Mouse (Mus musculus) midbrain, postnatal 0 days (tissue): Measurements from ENCODE around the gene Hdlbp. TPM values are rescaled to one million over a fixed set of nuclear protein-coding genes. Genes with fewer than 3 reads are reported as not detected.
A peak's percentile ranks its signal among the peaks of the same experiment; 100 is the strongest.
"Not testable (repeated sequence)": the region's sequence is repeated elsewhere in the genome, so short reads cannot be mapped to it uniquely, and the experiment has no call there.

Experiments used
- ATAC-seq: fragments of 200-750 bp; cut with Nextera tagmentation; 2 replicates; pipeline ENCODE4 v1.8.0; 2017; ENCODE audit warnings: moderate number of reproducible peaks, mild to moderate bottlenecking, moderate TSS enrichment, moderate library complexity; ENCODE audit not compliant: low FRiP score
- DNase-seq: peaks from one replicate; pipeline ENCODE4 v3.0.0-alpha.2; 2015; ENCODE audit warnings: low spot score
- H3K27ac ChIP-seq: fragments of 300-500 bp; sonication (generic); 2 replicates; pipeline ENCODE4 v1.5.1; 2014; ENCODE audit warnings: low read depth, mild to moderate bottlenecking, low read length, mixed read lengths
- H3K27me3 ChIP-seq: fragments of 300-500 bp; sonication (generic); 2 replicates; pipeline ENCODE4 v1.6.1; 2014; ENCODE audit warnings: low read length, control low read depth, mixed read lengths; ENCODE audit not compliant: insufficient read depth
- H3K36me3 ChIP-seq: fragments of 300-500 bp; sonication (generic); 2 replicates; pipeline ENCODE4 v1.6.1; 2014; ENCODE audit warnings: low read length, control low read depth, mixed read lengths; ENCODE audit not compliant: insufficient read depth
- H3K4me1 ChIP-seq: fragments of 300-500 bp; sonication (generic); 2 replicates; pipeline ENCODE4 v1.6.1; 2014; ENCODE audit warnings: mild to moderate bottlenecking, control low read depth, antibody characterized with exemption, low read length, mixed read lengths; ENCODE audit not compliant: insufficient read depth
- H3K4me2 ChIP-seq: fragments of 300-500 bp; sonication (generic); 2 replicates; pipeline ENCODE4 v1.6.1; 2014; ENCODE audit warnings: low read depth, mild to moderate bottlenecking, low read length, mixed read lengths; ENCODE audit not compliant: poor library complexity, severe bottlenecking
- H3K4me3 ChIP-seq: fragments of 300-500 bp; sonication (generic); 2 replicates; pipeline ENCODE4 v1.5.1; 2014; ENCODE audit warnings: low read depth, mild to moderate bottlenecking, low read length, moderate library complexity
- H3K9ac ChIP-seq: fragments of 300-500 bp; sonication (generic); replicated peaks from 2 replicates; pipeline ENCODE4 v1.6.1; 2014; ENCODE audit warnings: mild to moderate bottlenecking, low read length, moderate library complexity, mixed read lengths; ENCODE audit not compliant: poor library complexity, severe bottlenecking
- H3K9me3 ChIP-seq: fragments of 300-500 bp; sonication (generic); 2 replicates; pipeline ENCODE4 v1.6.1; 2016; ENCODE audit warnings: low read length, control low read depth
- CTCF ChIP-seq: IDR thresholded peaks from 2 replicates; pipeline ENCODE4 v1.5.1; 2016; ENCODE audit warnings: antibody characterized with exemption, mild to moderate bottlenecking
- WGBS: fragments of 180-500 bp; shearing (Covaris S2); extraction: QIAGEN DNeasy Blood & Tissue Kit; methylation state at CpG from one replicate; pipeline ENCODE4 v1.1.7; 2014; 5-methylcytosine and 5-hydroxymethylcytosine counted together
- polyA plus RNA-seq: library from polyadenylated mRNA; unstranded; fragments of >200 nt; fragmentation: Nextera tagmentation; extraction: Ambion mirVana; gene quantifications from 2 replicates; pipeline ENCODE4 v1.2.1, GENCODE M21; 2015
- total RNA-seq: library from RNA; depleted of rRNA; stranded (reverse); fragments of >200 nt; gene quantifications from 2 replicates; pipeline ENCODE4 v1.2.3, GENCODE M21; 2014

Gene Hdlbp
- total and polyA plus RNA-seq, 2 experiments from 2014 or later = 67.4 to 76.8 TPM

DNA sequence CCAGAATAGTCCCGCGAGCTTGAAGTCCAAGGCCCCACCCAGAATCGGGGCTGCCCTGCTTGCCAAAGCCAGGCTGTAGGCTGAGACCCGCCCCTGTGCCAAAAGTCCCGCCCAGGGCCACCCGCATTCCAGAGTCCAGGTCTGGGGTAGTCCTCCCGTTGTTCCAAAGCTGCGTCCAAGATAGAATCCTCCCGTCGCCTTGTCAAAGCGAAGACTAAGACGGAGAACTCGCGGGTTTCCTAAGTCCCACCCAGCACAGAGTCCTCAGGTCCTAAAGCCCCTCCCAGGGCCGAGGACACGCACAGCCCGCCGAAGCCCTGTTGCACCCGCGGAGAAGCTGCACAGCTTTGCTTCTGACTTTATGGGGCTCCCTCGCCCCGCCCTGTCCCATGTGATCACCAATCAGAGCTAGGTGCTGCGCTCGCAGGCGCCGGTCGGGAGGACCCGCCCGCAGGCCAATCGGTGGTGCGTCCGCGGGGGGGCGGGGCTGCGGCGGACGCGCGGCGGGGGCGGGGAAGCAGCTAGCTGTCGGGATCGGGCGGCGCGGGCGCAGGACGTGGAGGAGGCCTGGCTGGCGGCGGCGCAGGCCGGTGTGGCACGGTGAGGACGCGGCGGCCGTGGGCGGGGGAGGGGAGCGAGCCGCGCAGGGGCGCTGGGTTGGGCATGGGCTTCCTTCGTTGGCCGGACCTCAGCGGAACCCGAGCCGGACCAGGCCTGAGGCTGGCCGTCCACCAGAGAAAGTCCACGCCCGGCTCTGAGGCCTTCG is 33.2 kb upstream of the Hdlbp start, which contains the start of gene Farp2:
Gene Farp2 (plus strand): TSS at position 495 of the 766 bp plus-strand sequence.
- H3K4me1 ChIP-seq = no peaks in the 10 kb centered on the region; the same call in 1 of the 2 replicates
- DNase-seq = peak; percentile 92
- WGBS = under 1% methylated on average over 48 of the region's 71 CpGs
- peak within 1 kb of the TSS; percentile 68 for H3K9ac ChIP-seq
- ATAC-seq = peak; percentile 94
- no peaks in the 10 kb centered on the region for H3K36me3 ChIP-seq
- H3K4me3 ChIP-seq = peak within 1 kb of the TSS; percentile 74
- peak within 1 kb of the TSS; percentile 85 for H3K4me2 ChIP-seq
- no peaks in the 10 kb centered on the region for H3K27me3 ChIP-seq
- no peaks in the 10 kb centered on the region for H3K9me3 ChIP-seq
- peak within 1 kb of the TSS; percentile 13 for H3K27ac ChIP-seq
- TF ChIP-seq CTCF = no peak

- WGBS = 28% methylated on average over 1 of the region's 1 CpGs
- not testable (repeated sequence) for H3K36me3 ChIP-seq
Measured at GRCm38 (mm10) chr1:93508576-93508975, 30.0 kb upstream of the Hdlbp start.

DNA sequence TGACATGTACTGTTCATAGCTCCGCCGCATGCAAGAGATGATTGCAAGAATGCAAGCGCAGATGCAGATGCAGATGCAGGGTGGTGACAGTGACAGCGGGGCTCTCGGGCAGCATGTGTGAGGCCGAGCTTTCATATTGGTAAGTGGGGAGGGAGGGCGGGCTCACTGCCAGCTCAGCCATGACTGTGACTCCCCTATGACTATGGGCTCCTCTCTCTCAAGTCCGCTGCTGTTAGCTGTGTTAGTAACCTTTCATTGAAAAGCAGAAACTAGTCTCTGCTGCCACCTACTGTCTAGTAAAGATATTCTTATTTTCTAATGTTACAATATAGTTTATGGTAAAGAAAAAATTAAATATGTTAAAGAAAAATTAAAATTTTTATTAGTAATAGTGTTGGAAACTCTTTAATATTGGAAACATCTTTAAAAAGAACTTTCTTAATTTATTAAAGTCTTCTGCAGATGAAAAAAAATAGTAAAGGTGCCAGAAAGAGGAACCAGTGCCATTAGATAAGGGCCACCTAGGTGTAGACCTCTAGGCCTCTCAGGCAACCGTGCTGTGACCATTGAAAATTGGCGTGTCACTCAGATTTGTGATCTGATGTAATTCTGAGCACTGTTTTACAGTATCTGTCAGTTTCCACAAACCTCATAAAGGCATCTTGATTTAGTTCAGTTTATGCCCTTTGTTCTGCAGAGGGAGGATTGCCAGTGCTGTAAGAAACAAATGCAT is 28.5 kb upstream of the Hdlbp start:
- DNase-seq (peak; percentile 89), ATAC-seq (0 out of 2 replicates have a peak, but pooled peaks have one; percentile 28)
- TF ChIP-seq CTCF = peak; percentile 72
- Histone ChIP-seq H3K27me3 (no peaks in the 10 kb centered on the region), H3K27ac (0 out of 2 replicates have a peak overlapping the region, but pooled peaks have one; percentile 27), H3K9ac (no peak overlapping the region), H3K4me2 (no peak overlapping the region), H3K9me3 (no peaks in the 10 kb centered on the region), H3K4me1 (no peaks in the 10 kb centered on the region), H3K36me3 (peaks cover 11% of the 10 kb centered on the region), H3K4me3 (no peak overlapping the region)
- WGBS = 51% methylated on average over 10 of the region's 10 CpGs

More at GRCm38 (mm10) chr1:93508576-93508975, 30.0 kb upstream of the Hdlbp start:
- H3K9ac ChIP-seq, H3K27ac ChIP-seq, DNase-seq, H3K27me3 ChIP-seq, H3K4me1 ChIP-seq, H3K4me2 ChIP-seq, H3K4me3 ChIP-seq, ATAC-seq, H3K9me3 ChIP-seq: not testable (repeated sequence)

DNA sequence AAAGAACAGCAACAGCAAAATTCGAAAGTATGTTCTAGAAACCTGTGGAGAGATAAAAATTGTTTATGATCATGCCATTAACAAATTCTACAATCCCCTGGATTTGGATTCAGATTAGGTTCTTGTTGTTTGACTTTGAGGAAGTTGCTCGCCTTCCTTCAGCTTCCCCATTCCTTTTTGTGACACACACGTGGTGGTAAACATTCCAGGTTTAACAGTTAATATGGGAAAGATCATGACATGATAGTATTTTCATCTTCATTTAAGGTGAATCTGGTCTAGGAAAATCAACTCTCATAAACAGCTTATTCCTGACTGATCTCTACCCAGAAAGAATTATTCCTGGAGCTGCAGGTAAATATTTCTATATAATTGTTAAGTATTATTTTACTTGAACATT is 16.7 kb upstream of the Hdlbp start:
- ATAC-seq (no peak), DNase-seq (no peak)
- H3K4me3 ChIP-seq = no peak overlapping the region
- H3K27ac ChIP-seq = no peak overlapping the region
- no peaks in the 10 kb centered on the region for H3K27me3 ChIP-seq
- TF ChIP-seq CTCF = no peak
- no peak overlapping the region for H3K9ac ChIP-seq
- peaks cover 20% of the 10 kb centered on the region for H3K36me3 ChIP-seq
- H3K4me1 ChIP-seq = no peaks in the 10 kb centered on the region
- no peak overlapping the region for H3K4me2 ChIP-seq
- H3K9me3 ChIP-seq = no peaks in the 10 kb centered on the region
- 93% methylated on average over 3 of the region's 3 CpGs for WGBS

- 87% methylated on average over 2 of the region's 3 CpGs for WGBS
Measured at GRCm38 (mm10) chr1:93486302-93486701, 7.7 kb upstream of the Hdlbp start.

More at GRCm38 (mm10) chr1:93486302-93486701, 7.7 kb upstream of the Hdlbp start:
- not testable (repeated sequence) for H3K36me3 ChIP-seq, H3K4me2 ChIP-seq, H3K27me3 ChIP-seq, H3K9me3 ChIP-seq, H3K4me3 ChIP-seq, ATAC-seq, DNase-seq, H3K9ac ChIP-seq, H3K4me1 ChIP-seq, H3K27ac ChIP-seq
